Mouse (Mus musculus): Measurements from ENCODE around the gene Zfp605.
"Not testable (repeated sequence)": the region's sequence is repeated elsewhere in the genome, so short reads cannot be mapped to it uniquely, and the experiment has no call there.

Gene Zfp605

GRCm38 (mm10) chr5:110109991-110110441 lies at the start of gene Zfp605:
TSS of gene Zfp605 (plus strand) at chr5:110110092.
- DNase-seq (ENCODE audit: low spot score): peak; percentile 73

- DNase-seq (ENCODE audit: low spot score): not testable (repeated sequence)
Measured at GRCm38 (mm10) chr5:110072413-110072812, 37.5 kb upstream of the Zfp605 start, which contains the start of gene Gm17655. TSS of gene Gm17655 (minus strand) at chr5:110072513.

GRCm38 (mm10) chr5:110082961-110083360 lies 26.9 kb upstream of the Zfp605 start:
- DNase-seq (ENCODE audit: low spot score): no peak

- DNase-seq (ENCODE audit: low spot score): no peak
Measured at GRCm38 (mm10) chr5:110086161-110086866, 23.6 kb upstream of the Zfp605 start.

GRCm38 (mm10) chr5:110091546-110091945 lies 18.3 kb upstream of the Zfp605 start:
- DNase-seq (ENCODE audit: low spot score): no peak

- no peak for DNase-seq (ENCODE audit: low spot score)
Measured at GRCm38 (mm10) chr5:110094030-110094846, 15.7 kb upstream of the Zfp605 start, which contains the start of gene Gm35315. TSS of gene Gm35315 (minus strand) at chr5:110094420.

GRCm38 (mm10) chr5:110094847-110095213 lies 15.1 kb upstream of the Zfp605 start:
- no peak for DNase-seq (ENCODE audit: low spot score)

- no peak for DNase-seq (ENCODE audit: low spot score)
Measured at GRCm38 (mm10) chr5:110098991-110099477, 10.9 kb upstream of the Zfp605 start.

GRCm38 (mm10) chr5:110099656-110100580 lies 10.0 kb upstream of the Zfp605 start, which contains the start of gene Plcxd1:
TSS of gene Plcxd1 (plus strand) at chr5:110099969.
- DNase-seq (ENCODE audit: low spot score): no peak

GRCm38 (mm10) chr5:110100921-110101631 lies 8.8 kb upstream of the Zfp605 start:
- no peak for DNase-seq (ENCODE audit: low spot score)

GRCm38 (mm10) chr5:110101716-110102347 lies 8.1 kb upstream of the Zfp605 start:
- DNase-seq (ENCODE audit: low spot score): no peak

- no peak for DNase-seq (ENCODE audit: low spot score)
Measured at GRCm38 (mm10) chr5:110102429-110102828, 7.5 kb upstream of the Zfp605 start.

GRCm38 (mm10) chr5:110102853-110103625 lies 6.9 kb upstream of the Zfp605 start:
- DNase-seq (ENCODE audit: low spot score): no peak

GRCm38 (mm10) chr5:110103901-110104615 lies 5.8 kb upstream of the Zfp605 start:
- DNase-seq (ENCODE audit: low spot score): no peak

GRCm38 (mm10) chr5:110104616-110105380 lies 5.1 kb upstream of the Zfp605 start:
- no peak for DNase-seq (ENCODE audit: low spot score)

- DNase-seq (ENCODE audit: low spot score): no peak
Measured at GRCm38 (mm10) chr5:110106140-110106871, 3.6 kb upstream of the Zfp605 start.

- no peak for DNase-seq (ENCODE audit: low spot score)
Measured at GRCm38 (mm10) chr5:110106901-110107564, 2.9 kb upstream of the Zfp605 start.
